Mouse (Mus musculus): ENCODE data around the gene Tnfrsf1a.
A peak's percentile ranks its signal among the peaks of the same experiment; 100 is the strongest.
"Not testable (repeated sequence)": the region's sequence is repeated elsewhere in the genome, so short reads cannot be mapped to it uniquely, and the experiment has no call there.

Gene Tnfrsf1a

DNA sequence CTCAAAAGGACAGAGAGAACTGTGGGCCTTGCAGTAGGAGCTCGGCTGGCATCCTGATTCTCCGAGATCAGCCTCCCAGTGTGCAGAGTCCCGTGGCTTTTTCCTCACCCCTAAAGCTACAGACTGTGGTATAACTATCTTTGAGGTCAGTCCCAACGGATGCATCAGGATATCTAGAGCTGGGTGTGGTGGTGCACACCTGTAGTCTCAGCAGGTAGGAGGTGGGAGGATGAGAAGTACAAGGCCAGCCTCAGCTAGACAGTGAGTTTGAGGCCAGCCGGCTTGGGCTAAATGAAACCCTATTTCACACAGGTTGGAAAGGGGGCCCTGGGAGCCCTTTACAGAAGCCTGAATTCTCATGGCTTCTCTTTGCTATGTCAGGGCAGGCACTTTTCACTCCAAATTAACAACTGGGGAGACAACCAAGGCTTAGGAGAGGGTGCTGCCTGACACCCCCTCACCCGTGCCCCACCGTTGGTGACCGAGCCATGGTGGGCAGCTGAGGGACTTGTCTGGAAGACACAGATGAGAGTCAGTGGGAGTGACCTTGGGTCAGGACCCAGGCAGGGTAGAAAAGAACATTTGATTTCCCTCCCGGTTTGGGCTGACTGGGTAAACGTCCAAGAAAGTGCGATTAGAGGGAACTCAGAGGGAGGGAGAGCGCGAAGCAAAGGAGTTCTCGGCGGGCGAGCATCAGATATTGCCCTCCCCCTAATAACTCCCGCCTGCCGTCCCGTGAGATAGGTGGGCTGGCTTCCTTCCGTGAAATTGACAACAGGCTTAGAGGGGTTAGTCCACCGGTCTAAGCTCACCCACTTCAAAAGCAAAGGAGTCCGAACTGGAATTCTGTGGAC lies at the start of gene Tnfrsf1a:
Gene Tnfrsf1a, plus strand, starts transcription at position 642 of the 854 bp plus-strand sequence.
- no peak for DNase-seq (ENCODE audit: low spot score)

DNA sequence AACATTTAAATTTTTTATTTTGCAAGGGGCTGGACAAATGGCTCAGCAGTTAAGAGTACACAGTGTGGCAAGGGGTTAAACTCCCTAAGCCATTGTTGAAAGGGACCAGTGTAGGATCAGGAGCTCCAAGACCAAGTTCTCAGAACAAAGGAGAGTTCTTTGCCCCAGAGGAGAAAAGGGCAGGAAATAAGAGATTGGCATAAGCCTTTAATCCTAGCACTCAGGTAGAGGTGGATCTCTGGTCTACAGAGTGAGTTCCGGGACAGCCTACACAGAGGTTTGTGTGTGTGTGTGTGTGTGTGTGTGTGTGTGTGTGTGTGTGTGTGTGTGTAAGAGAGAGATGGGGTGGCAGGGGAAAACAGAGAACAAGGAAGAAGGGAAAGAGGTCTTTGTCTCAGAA lies 48.2 kb upstream of the Tnfrsf1a start:
- no peak for DNase-seq (ENCODE audit: low spot score)

DNA sequence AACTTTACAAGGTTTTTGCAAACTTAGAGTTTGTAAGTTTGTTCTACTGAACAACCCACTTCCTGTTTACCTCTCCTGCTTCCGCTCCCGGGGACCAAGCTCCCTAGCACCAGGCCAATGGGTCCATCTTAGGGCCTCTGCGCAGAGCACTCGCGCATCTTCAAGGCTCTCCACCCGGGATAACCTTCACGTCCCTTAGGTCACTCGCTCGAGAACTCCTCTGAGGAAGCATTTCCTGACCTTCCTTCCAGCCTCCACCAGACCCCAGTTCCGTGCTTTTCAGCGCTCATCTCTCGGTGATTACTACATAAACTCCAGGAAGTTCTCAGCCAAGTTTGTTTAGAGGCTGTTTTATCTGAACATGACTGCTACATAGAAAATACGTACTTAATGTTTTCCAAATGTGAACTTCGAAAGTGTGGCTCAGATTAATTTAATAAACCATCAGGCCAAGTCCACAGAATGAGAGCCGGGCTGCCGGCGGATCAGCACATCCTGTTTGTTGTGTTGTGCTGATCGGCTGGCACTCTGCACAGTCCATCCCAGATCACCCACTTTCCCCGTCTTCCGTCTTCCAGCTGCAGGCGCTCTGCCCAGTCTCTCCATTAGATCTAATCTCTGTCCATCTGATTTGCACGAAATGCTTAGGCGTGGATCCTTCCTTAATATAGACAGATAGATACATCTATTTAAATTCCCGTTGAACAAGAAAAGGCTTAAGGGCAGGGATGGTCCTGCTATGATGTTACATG lies 46.8 kb upstream of the Tnfrsf1a start:
- DNase-seq (ENCODE audit: low spot score): no peak

DNA sequence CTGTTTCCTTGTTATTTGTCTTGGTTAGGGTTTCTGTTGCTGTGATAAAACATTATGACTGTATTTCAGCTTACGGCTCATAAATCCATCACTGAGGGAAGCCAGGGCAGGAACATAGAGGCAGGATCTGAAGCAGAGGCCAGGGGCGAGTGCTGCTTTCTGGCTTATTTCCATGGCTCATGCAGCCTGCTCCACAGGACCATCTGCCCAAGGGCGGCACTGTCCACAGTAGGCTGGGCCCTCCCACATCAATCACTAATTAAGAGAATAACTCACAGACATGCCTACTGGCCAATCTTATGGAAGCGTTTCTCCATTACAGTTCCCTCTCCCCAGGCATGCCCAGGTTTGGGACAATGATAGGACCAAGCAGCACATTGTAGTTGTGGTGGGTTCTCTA lies 45.9 kb upstream of the Tnfrsf1a start:
- no peak for DNase-seq (ENCODE audit: low spot score)

DNA sequence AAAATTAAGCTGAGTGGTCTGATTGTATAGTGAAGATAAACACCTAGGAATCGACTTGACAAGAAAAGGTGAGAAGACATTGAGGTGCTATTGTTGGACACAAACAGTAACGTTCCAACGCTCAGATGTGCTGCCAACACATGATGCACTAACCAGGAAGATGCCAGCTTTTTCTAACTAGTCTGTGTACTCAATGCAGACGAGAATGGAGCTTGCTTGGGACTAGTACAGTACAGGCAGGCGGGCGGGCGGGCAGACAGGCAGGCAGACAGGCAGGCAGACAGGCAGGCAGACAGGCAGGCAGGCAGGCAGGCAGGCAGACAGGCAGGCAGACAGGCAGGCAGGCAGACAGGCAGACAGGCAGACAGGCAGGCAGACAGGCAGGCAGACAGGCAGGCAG lies 44.8 kb upstream of the Tnfrsf1a start:
- not testable (repeated sequence) for DNase-seq (ENCODE audit: low spot score)

DNA sequence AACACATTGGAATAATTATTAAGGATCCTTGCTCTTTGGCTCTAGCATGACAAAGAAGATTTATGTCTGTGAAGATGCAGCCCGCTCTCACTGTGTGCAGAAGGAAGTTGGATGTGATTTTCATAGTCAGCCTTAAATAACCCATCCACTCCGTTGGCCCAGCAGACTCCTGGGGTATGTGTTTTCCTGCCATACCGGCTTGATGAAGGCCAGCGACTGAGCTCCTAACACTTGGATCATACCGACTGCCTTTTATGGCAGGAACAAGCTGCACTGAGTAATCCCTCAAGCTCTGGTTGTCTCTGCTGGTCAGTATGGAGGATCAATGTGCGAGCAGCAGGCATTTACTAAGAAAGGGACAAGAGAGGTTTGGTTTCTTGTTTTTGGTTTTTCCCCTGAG lies 43.7 kb upstream of the Tnfrsf1a start:
- DNase-seq (ENCODE audit: low spot score): no peak

DNA sequence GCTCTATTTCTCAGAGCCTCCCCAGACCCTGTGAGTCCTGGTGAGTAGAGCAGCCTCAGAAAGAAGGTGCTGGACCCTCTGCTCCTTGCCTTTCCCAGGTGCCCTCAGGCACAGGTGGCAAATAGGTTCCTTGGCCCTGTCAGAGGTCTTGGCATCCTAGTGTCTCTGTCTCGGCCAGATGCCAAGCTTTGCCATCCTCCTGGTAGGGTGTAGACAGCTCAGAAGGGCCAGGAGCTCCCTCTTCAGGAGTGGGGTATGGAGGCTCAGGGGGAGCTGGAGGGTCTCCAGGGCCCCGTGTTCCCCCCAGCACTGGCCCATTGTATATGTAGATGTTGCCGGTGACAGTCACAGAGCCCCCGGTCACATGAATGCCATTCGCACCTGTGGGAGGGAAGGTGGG lies 42.1 kb upstream of the Tnfrsf1a start:
- no peak for DNase-seq (ENCODE audit: low spot score)

DNA sequence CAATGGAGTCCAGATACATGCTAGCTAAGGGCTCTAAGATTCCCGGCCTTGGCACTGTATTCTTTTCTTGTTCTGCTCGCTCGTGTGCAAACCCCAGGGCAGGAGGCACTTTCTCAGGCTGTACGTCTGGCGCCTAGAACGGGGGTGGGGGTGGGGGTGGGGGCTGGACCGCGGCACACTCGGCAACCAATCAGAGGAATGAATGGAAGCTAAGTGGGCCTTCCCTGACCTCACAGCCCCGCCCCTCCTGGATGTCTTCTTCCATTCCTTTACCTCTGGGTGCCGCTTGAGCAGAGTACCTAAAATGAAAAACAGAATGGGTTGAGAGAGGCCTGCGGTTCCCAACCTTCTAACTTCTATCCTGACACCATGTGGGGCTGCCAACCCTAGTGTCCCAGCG lies 40.2 kb upstream of the Tnfrsf1a start:
- no peak for DNase-seq (ENCODE audit: low spot score)

DNA sequence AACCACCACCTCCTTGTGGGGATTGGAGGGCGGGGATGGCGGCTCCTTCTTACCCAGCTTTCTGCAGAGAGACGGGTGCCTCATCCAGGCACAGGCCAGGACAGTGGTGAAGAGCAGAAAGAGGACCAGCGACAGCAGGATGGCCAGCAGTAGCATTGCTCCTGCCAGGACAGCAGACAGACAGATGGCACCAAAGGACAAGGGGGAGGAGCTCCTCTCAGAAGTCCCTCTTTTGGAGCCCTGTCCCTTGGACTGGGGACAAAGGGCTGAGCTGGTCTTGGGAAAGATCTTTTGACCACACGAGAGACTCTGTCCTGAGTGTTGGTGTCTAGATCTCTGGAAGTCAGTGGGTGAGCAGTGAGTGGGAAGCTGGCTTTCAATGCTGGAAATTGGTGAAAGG lies 39.8 kb upstream of the Tnfrsf1a start:
- no peak for DNase-seq (ENCODE audit: low spot score)

DNA sequence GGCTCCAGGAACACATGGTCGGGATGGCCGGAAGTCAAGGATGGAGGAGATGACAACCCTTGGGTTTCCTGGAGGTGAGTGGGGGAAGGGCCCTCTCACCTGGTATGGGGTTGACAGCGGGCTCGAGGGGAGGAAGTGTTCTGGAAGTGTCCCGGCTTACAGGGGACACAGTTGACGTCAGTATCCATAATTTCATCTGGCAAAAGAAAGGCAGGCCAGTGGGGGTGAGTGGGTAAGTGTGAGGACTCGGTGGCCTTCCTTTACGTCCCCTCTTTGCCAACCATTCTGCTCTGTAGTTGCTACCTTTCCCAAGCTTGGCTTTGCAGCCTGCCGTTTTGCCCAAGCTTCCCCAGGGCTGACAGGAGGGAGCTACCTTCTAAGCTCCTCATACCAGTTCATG lies 37.0 kb upstream of the Tnfrsf1a start:
- no peak for DNase-seq (ENCODE audit: low spot score)

DNA sequence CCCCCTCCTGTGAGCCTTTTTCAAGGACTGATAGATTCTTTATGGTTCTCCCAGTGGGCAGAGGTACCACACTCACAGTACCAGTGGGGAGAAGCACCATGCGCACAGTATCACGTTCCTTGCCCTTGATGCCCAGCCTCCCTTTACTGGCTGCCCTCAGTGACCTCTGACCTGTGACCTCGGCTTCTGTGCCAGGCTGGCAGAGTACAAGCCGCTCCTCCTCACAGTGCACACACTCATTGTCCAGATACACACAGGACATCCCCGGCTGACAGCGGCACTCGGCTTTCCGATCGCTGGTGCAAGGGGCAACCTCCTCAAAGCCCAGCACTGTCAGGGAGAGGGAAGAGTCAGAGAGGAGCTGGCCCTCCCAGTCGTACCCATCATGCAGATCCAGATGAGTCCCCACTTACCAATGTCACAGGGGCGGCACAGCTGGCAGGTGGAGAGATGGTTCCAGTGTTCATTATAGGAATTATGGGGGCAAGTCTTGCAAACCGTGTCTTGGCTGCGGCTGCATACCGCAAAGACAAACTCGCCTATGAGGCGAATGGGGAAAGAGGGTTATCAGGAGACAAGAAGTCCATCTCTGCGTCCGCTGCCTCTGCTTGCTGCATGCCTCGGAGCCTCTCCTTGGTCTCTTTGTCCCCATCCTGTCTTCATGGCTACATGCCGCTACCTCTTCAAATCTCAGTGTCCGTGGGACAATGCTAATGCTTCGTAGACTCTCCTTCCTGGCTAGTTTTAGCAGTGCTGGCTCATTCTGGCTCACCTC lies 36.4 kb upstream of the Tnfrsf1a start:
- no peak for DNase-seq (ENCODE audit: low spot score)

DNA sequence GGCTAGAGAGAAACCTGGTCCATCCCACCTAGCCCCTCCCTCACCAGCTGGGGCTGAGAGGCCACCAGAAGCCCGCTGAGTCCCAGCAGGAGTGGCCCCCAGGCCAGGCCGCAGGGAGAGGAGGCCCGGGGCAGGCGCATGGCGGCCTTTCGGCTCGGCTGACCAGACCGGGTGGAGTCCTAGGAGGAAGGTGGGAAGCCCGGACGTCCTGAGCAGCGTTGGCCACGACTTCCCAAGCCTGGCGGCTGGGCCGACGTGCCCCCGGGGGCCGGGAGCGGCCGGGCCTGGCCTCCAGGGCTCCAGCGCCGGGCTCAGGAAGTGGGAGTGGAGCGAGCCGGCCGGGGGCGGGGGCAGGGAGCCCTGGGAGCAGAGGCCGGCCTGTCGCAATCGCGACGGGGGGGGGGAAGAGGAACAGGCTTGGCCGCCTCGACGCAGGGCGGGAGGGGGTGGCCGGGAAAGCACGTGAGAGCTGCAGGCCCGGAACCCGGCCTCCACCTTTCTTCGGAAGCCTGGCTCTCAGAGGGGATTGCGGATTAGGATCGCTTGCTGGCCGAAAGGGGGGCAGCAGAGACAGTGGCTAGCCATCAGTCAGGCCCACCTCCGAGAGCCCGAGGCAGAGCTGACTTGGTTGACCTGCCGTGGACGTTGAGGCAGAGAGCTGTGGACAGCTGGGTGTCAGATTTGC lies 35.5 kb upstream of the Tnfrsf1a start, which contains the start of gene Ltbr:
Gene Ltbr, minus strand, starts transcription at position 340 of the 685 bp plus-strand sequence.
- DNase-seq (ENCODE audit: low spot score): peak; percentile 69

DNA sequence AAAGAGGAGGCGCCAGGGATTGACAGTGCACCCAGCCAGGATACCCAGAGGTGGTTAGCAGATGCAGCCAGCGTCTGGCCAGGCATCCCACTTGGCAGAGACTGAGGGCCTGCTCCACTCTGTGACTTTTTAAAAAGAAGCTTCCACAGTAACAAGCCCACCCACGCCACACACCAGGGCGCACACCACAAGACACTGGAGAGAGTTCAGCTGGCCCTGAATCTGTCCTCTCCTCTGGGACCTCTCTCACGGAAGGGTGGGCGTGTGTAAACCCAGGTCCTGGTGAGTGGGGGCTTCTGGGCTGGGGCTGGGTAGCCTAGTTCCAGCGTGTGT lies 35.0 kb upstream of the Tnfrsf1a start:
- no peak for DNase-seq (ENCODE audit: low spot score)

DNA sequence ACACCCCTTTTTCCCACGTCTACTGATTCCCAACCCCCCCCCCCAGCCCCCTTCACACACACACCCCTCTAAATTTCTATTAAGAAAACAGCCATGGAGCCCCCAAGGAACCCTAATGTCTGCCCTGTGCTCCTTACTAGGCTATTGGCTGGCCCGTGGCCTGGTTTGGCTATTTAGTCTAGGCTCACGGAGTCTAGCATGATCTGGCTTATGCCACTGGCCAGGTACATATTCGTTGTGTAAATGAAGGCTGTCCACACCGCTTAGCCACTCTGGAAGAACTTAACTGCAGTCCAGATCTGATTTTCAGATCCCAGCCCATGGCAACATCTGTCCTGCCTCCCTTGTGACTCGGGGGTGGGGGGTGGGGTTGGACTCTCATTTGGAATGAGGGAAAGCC lies 34.4 kb upstream of the Tnfrsf1a start:
- no peak for DNase-seq (ENCODE audit: low spot score)

DNA sequence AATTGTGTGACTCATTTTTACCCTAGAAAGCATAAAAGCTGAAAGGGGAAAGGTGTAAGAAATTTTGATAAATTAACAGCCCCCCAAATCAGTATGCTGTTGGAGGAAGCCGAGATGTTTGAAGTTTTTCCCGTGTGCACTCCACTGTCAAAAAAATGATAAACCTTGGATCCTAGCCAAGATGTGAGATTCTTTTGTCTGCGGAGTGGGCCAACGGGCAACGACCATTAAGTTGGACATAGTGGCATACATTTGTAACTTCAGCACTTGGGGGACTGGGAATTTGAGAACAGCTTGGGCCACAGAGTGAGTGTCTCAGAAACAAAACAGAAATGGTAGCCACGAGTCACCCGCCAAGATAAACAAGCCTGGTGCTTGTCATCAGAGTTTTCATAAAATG lies 32.1 kb upstream of the Tnfrsf1a start:
- no peak for DNase-seq (ENCODE audit: low spot score)

DNA sequence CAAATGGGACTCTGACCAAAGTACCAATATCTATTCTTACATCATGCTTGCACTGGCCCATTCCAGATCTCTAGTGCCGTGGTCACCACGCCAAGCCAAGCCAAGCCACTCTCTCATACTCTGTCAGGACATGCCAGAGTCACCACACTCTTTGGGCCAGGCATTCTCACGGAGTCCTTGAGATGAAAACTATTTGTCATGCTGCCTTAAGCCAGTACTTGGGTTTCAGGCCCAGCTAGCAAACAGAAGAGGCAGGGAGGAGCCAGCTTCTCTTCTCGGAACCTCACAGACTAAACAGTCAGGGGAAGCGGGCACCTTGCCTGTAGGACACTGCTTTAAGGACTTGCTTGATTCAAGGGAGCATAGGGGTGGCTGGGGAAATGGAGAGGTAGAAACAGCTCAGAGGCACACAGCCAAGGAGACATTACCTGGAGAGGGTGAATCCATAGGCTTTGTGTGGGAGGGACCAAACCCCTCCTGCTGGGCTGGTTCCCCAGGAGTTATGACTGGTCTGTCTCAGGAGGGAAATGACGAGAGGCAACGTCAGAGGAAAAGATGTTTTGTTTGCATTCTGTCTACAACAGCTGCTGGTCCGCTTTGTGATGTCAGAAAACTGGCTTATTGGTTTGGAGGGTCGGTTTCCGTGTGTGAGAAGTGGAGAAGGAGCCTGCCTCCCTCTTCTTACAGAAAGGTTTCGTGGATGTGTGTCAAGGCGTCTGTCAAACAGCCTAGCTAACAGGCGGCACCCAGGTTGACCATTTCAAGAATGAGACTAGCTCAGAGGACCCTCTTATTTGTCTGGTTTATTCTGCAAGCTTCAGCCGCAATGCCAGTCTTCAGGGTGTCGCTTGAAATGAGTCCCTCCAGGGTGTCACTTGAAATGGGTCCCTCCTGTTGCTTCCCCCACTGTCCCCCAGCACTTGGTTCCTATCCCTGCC lies 29.9 kb upstream of the Tnfrsf1a start:
- no peak for DNase-seq (ENCODE audit: low spot score)

DNA sequence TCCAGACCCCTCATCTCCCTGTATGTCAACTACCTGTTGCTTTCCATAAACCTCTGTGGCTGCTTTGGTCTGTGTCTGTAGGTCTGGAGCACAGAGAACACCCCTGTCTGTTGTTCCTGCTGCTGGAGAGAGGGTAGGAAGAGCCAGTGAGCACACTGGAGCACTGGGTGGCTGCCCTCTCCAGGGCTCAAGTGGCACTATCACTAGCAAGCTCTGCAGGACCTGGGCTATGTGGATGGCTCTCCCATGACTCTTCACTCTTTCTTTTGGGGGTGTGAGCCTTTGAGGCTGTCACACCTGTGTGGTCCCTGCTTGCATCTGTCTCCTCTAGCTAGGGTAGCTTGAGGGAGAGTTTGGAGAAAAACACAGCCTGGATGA lies 29.3 kb upstream of the Tnfrsf1a start:
- DNase-seq (ENCODE audit: low spot score): no peak

DNA sequence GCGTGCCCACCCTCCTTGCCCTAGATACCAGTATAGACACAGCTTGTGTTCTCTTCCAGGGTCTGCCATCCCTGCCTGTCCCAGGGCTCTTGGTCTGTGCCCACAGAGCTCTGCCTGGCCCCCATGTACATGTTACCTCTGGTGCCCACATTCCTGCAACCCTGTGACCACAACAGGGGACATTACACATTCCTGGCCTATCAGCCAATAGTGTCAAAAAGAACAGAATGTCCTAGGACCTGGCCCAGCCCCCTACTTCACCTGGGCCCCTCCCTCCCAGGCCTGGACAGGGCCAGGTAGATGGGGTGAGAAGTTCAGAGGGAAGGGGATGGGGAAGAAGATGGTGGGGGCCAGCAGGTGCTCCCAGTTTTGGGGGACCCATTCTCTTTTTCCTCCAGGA lies 28.8 kb upstream of the Tnfrsf1a start, which contains the start of gene Scnn1a:
Gene Scnn1a, plus strand, starts transcription at position 337 of the 400 bp plus-strand sequence.
- no peak for DNase-seq (ENCODE audit: low spot score)

DNA sequence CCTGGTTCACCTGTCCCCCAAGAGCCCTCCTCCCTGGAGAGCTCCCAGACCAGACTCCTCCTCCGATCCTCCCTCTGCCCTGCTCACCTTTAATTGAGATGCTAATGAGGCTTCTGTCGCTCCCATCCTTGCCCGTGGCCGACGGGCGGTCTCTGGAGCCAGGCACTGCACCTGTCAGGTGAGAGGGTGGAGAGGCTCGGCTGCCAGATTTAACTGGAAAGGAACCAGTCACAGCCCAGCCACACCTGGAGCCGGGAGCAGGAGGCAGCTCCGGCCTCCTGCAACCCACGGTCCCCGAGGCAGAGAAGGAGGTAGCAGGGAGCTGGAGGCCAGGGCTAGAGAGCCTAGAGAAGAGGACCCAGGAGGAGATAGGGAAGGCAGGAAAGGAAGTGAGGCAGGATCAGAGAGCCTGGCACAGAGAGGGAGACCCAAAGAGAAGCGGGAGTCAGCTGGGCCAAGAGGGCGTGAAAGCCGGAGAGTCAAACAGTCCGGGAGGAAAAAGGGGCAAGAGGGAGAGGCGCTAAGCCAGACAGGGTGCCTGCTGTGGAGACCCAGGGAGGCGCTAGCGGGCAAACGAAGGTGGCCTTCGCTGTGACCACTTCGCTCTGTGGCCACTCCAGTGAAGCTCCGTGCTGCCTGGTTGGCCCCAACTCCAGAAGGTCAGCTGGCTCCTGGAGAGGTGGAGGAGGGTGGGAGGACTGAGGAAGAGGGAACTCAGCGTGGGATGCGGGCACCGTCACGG lies 27.9 kb upstream of the Tnfrsf1a start:
- DNase-seq (ENCODE audit: low spot score): no peak

DNA sequence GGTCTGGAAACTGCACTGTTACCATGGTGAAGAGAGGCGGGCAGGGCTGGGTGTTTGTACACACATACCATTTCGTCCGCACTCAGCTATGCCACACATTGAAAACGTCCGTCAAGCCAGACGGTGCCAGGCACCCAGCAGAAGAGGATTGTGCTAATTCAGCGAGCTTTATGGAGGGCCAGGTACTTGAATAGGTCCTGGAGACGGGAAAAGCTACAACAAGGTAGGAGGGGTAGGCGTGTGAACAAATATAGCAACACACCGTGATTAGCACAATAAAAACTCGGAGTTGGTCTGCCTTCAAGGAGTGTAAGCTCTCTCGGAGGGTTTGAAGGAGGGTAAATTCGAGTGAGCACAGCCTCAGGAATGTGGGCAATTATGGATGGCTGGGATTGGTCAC lies 26.4 kb upstream of the Tnfrsf1a start:
- DNase-seq (ENCODE audit: low spot score): no peak

All from ovary, postnatal 10 days (tissue).